Mouse (Mus musculus) liver, adult 2 months (tissue): ENCODE results near the gene Slc27a3. TPM values are rescaled to one million over a fixed set of nuclear protein-coding genes. Genes with fewer than 3 reads are reported as not detected.
A peak's percentile ranks its signal among the peaks of the same experiment; 100 is the strongest.

ENCODE experiments used
- DNase-seq: peaks from one replicate; pipeline ENCODE4 v3.0.0-alpha.2; 2011; ENCODE audit warnings: low read depth, low spot score; ENCODE audit errors: extremely low read depth
- H3K27ac ChIP-seq: fragments of 200-500 bp; replicated peaks from 2 replicates; pipeline ENCODE4 v1.5.1; 2012; ENCODE audit warnings: low read depth, mild to moderate bottlenecking, control low read depth, inconsistent platforms, low read length; ENCODE audit not compliant: insufficient read depth
- H3K27me3 ChIP-seq: fragments of 200-500 bp; 2 replicates; pipeline ENCODE4 v1.6.1; 2012; ENCODE audit warnings: mild to moderate bottlenecking, moderate library complexity, low read length, inconsistent platforms; ENCODE audit not compliant: control insufficient read depth, insufficient read depth
- H3K36me3 ChIP-seq: fragments of 200-500 bp; 2 replicates; pipeline ENCODE4 v1.6.1; 2012; ENCODE audit warnings: low read length, inconsistent platforms; ENCODE audit not compliant: control insufficient read depth, insufficient read depth
- H3K4me1 ChIP-seq: fragments of 200-500 bp; 2 replicates; pipeline ENCODE4 v1.6.1; 2011; ENCODE audit warnings: low read length; ENCODE audit not compliant: control insufficient read depth, insufficient read depth
- H3K4me3 ChIP-seq: fragments of 200-500 bp; 2 replicates; pipeline ENCODE4 v1.5.1; 2011; ENCODE audit warnings: low read depth, mild to moderate bottlenecking, control low read depth, low read length, moderate library complexity; ENCODE audit not compliant: insufficient read depth
- H3K79me2 ChIP-seq: fragments of 200-500 bp; 2 replicates; pipeline ENCODE4 v1.6.1; 2012; ENCODE audit warnings: inconsistent platforms, mild to moderate bottlenecking, low read length, moderate library complexity; ENCODE audit not compliant: control insufficient read depth, insufficient read depth
- H3K9ac ChIP-seq: fragments of 200-500 bp; 2 replicates; pipeline ENCODE4 v1.6.1; 2012; ENCODE audit warnings: low read depth, mild to moderate bottlenecking, control low read depth, inconsistent platforms, low read length
- CTCF ChIP-seq: fragments of 200-500 bp; IDR thresholded peaks from 2 replicates; pipeline ENCODE4 v1.5.1; 2011; ENCODE audit warnings: low read depth, low read length, control low read depth
- POLR2A ChIP-seq: fragments of 200-500 bp; IDR thresholded peaks from 2 replicates; pipeline ENCODE4 v1.6.1; 2011; ENCODE audit warnings: low read length, control low read depth; ENCODE audit not compliant: insufficient read depth; ENCODE audit errors: extremely low read depth
- WGBS: fragments of 180-500 bp; shearing (Covaris S2); methylation state at CpG from one replicate; pipeline ENCODE4 v1.1.7; 2018; 5-methylcytosine and 5-hydroxymethylcytosine counted together
- polyA plus RNA-seq: library from polyadenylated mRNA; depleted of rRNA; stranded (reverse); fragments of >200 nt; gene quantifications from 2 replicates; pipeline ENCODE4 v1.2.3, GENCODE M21; 2012
- total RNA-seq: library from RNA; depleted of rRNA; stranded (reverse); fragments of >200 nt; gene quantifications from 2 replicates; pipeline ENCODE4 v1.2.3, GENCODE M21; 2014

Gene Slc27a3
- total and polyA plus RNA-seq, 2 experiments = 0.37 to 2.3 TPM

- TF ChIP-seq POLR2A = no peak
Measured at GRCm38 (mm10) chr3:90420696-90421095, 31.0 kb upstream of the Slc27a3 start.

GRCm38 (mm10) chr3:90413011-90413396, 23.3 kb upstream of the Slc27a3 start:
- Histone ChIP-seq H3K27ac (no peak overlapping the region), H3K9ac (no peak overlapping the region), H3K4me1 (0 out of 2 replicates have a peak, but pooled peaks cover 3% of the 10 kb centered on the region), H3K79me2 (no peaks in the 10 kb centered on the region), H3K27me3 (no peaks in the 10 kb centered on the region), H3K36me3 (peaks cover 49% of the 10 kb centered on the region), H3K4me3 (no peak overlapping the region)
- TF ChIP-seq POLR2A (no peak), CTCF (no peak)
- DNase-seq = no peak
- 92% methylated on average over 3 of the region's 3 CpGs for WGBS

More at GRCm38 (mm10) chr3:90420696-90421095, 31.0 kb upstream of the Slc27a3 start:
- Histone ChIP-seq H3K79me2 (no peaks in the 10 kb centered on the region), H3K27ac (no peak overlapping the region), H3K36me3 (peaks cover 47% of the 10 kb centered on the region), H3K27me3 (no peaks in the 10 kb centered on the region), H3K4me1 (0 out of 2 replicates have a peak, but pooled peaks cover 4% of the 10 kb centered on the region), H3K9ac (no peak overlapping the region), H3K4me3 (no peak overlapping the region)
- WGBS = 83% methylated on average over 6 of the region's 6 CpGs
- DNase-seq = no peak

GRCm38 (mm10) chr3:90412312-90413010, 22.7 kb upstream of the Slc27a3 start:
- no peaks in the 10 kb centered on the region for H3K4me1 ChIP-seq
- TF ChIP-seq POLR2A (no peak), CTCF (peak; percentile 95)
- no peaks in the 10 kb centered on the region for H3K27me3 ChIP-seq
- peak; percentile 18 for DNase-seq
- H3K27ac ChIP-seq = no peak overlapping the region
- no peaks in the 10 kb centered on the region for H3K79me2 ChIP-seq
- WGBS = 42% methylated on average over 5 of the region's 5 CpGs
- no peak overlapping the region for H3K9ac ChIP-seq
- no peak overlapping the region for H3K4me3 ChIP-seq
- peaks cover 51% of the 10 kb centered on the region for H3K36me3 ChIP-seq

GRCm38 (mm10) chr3:90408721-90409120, 19.0 kb upstream of the Slc27a3 start:
- Histone ChIP-seq H3K4me3 (no peak overlapping the region), H3K27ac (no peak overlapping the region), H3K79me2 (no peaks in the 10 kb centered on the region), H3K36me3 (peaks cover 60% of the 10 kb centered on the region), H3K9ac (no peak overlapping the region), H3K4me1 (no peaks in the 10 kb centered on the region), H3K27me3 (no peaks in the 10 kb centered on the region)
- TF ChIP-seq POLR2A = no peak
- no peak for TF ChIP-seq CTCF
- whole genome bisulfite sequencing = 82% methylated on average over 3 of the region's 3 CpGs
- no peak for DNase-seq

- Histone ChIP-seq H3K36me3 (peaks cover 72% of the 10 kb centered on the region), H3K27ac (no peak overlapping the region), H3K4me1 (no peaks in the 10 kb centered on the region), H3K9ac (no peak overlapping the region), H3K4me3 (no peak overlapping the region), H3K27me3 (no peaks in the 10 kb centered on the region), H3K79me2 (no peaks in the 10 kb centered on the region)
- TF ChIP-seq POLR2A (no peak), CTCF (no peak)
- WGBS = 95% methylated on average over 5 of the region's 5 CpGs
- no peak for DNase-seq
Measured at GRCm38 (mm10) chr3:90406414-90406813, 16.7 kb upstream of the Slc27a3 start.

- 86% methylated on average over 4 of the region's 4 CpGs for WGBS
- Histone ChIP-seq H3K27me3 (no peaks in the 10 kb centered on the region), H3K27ac (no peak overlapping the region), H3K4me3 (no peak overlapping the region), H3K4me1 (no peaks in the 10 kb centered on the region), H3K9ac (no peak overlapping the region), H3K79me2 (no peaks in the 10 kb centered on the region), H3K36me3 (peaks cover 72% of the 10 kb centered on the region)
- TF ChIP-seq POLR2A (no peak), CTCF (no peak)
- no peak for DNase-seq
Measured at GRCm38 (mm10) chr3:90404609-90405008, 14.9 kb upstream of the Slc27a3 start.
